Mouse (Mus musculus) CH12F3 (cell line): Measurements from ENCODE around the gene Ppbp.

Source experiments
- in situ Hi-C: fragments of 300-500 bp; cut with MboI; formaldehyde crosslinking; loops from 2 replicates; pipeline ENCODE4 v1.14.3; 2020; ENCODE audit warnings: low sequenced_read_pairs

The Ppbp gene

GRCm38 (mm10) chr5:90768218-90768617 is at the start of gene Ppbp:
TSS of gene Ppbp (plus strand) at chr5:90768518.
- in situ Hi-C loops: no loop called here

- in situ Hi-C loops: no loop called here
These were observed 45.7 kb upstream of the Ppbp start for GRCm38 (mm10) chr5:90722656-90723055.

GRCm38 (mm10) chr5:90728254-90728653 is 40.1 kb upstream of the Ppbp start:
- in situ Hi-C loops: no loop called here

- in situ Hi-C loops: no loop called here
These were observed 36.8 kb upstream of the Ppbp start for GRCm38 (mm10) chr5:90731480-90731879.

DNA sequence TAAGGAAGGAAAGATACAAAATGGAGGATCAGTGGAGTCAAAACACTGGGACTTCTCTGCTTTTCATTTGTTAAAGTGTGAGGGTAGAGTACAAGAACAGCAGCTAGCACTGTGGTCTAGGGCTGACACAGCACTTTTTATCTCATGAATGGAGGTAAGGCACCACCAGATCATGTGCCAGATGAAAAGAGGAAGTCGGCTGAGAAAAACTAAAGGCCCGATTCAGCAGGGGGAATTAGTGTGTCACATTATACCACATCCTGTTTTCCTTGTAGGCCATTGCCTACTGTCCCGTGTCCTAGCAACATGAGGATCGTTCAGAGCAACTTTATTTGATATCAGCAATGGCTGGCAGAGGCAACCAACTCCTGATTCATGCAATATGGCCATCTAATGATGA is 26.3 kb upstream of the Ppbp start:
- in situ Hi-C loops: no loop called here

GRCm38 (mm10) chr5:90753934-90754333 is 14.4 kb upstream of the Ppbp start:
- in situ Hi-C loops: no loop called here

DNA sequence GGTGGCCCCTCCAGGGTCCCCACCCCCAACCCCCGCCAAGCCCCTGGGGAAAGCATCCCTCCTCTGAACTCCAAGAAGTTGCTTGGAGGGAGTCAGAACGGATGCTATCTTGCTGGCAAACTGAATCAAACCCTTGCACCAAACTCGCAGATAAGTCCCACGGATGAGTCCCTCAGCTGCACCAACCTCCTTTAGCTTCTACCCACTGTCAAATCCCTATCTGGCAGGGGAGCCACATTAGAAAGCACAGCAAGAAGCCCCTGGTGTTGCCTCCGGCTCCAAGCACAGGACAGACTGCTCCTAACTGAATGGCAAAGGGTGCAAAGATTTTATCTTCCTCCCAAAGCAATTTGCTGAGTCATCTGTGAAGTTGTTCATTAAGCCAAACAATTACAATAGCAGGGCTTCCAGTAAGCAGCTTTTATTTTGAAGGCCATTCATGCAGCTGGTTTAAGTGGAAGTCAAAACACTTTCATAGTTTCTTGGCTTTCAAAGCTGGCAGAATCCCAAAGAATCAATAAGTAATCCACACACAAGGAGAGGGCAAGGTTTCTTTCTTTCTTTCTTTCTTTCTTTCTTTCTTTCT is 10.2 kb upstream of the Ppbp start:
- in situ Hi-C loops: no loop called here

- in situ Hi-C loops: no loop called here
These were observed 8.9 kb upstream of the Ppbp start, which contains the start of gene Cxcl5 for GRCm38 (mm10) chr5:90759077-90760065. TSS of gene Cxcl5 (plus strand) at chr5:90759360.

GRCm38 (mm10) chr5:90760303-90760702 is 8.0 kb upstream of the Ppbp start:
- in situ Hi-C loops: no loop called here

DNA sequence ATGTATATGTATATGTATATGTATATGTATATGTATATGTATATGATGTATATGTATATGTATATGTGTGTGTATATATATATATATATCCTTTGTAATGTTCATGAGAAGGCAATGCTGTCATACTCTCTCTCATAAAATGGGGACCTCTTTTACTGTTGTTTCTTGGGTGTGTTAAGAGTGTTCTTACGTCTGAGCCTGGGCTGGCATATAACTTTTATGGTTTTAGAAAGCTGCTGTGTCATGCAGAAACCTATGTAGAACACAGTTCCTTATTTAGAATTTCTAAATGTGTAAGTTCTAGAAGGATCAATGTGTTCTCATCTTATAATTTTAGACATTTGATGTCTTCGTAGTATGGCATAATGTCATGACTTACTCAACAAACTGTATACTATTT is 7.5 kb upstream of the Ppbp start:
- in situ Hi-C loops: no loop called here

DNA sequence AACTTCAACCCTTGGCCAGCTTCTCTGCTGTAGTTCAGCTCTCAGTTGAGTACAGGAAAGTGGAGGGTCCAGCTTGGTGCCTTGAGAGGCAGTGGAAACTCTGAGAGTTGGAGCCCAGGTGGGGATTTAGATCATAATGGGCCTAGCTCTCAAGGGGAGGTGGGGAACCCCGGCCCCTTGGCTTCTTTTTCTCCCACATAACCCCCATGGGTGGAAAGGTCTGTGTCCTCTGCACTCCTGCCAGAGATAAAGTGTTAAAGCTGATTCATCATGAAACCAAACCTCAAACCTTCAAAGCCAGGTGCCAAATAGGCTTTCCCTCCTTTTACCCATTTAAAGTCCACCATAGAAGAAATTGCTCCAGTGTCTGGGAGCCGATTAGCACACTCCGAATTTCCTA is 6.5 kb upstream of the Ppbp start:
- in situ Hi-C loops: no loop called here

DNA sequence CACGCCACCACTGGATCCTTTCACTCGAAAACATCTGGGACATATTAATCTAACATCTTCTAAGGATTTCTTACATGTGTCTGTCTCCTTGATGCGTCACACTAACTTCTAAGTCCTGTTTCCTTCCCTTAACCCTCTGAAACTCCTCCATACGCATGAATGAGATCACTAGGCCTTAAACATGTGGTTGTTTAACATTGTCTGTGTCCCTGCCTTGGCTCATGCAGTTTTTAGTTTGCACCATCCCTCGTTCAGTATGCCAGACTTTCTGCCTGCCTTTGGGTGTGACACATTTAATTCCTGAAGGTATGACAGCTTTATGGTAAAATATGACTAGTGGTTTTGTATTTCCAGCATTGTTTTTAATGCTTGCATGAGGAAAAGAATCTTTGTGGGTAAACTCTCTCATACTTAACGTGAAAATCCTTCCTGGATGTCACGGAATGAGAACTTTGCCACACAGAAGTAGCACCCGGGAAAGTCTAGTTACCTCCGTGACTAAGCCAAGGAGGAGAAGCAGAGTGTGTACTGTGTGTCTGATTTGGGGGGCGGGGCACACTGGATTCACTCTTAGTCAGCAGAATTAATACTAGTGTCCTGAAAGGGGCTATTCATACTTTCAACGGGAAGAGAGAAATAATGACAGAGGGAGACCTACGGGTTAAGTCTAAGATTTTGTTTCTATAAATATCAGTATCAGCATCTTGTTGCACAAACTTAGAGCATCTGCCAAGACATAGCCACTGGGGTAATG is 4.2 kb upstream of the Ppbp start:
- in situ Hi-C loops: no loop called here

- in situ Hi-C loops: no loop called here
These were observed 2.3 kb upstream of the Ppbp start for GRCm38 (mm10) chr5:90765821-90766606.

GRCm38 (mm10) chr5:90771369-90771768 is 3.1 kb downstream of the Ppbp start:
- in situ Hi-C loops: no loop called here

GRCm38 (mm10) chr5:90771880-90772653 is 3.7 kb downstream of the Ppbp start, which contains the start of gene Pf4:
TSS of gene Pf4 (plus strand) at chr5:90772435.
- in situ Hi-C loops: no loop called here

GRCm38 (mm10) chr5:90775562-90775961 is 7.2 kb downstream of the Ppbp start:
- in situ Hi-C loops: no loop called here

- in situ Hi-C loops: no loop called here
These were observed 9.3 kb downstream of the Ppbp start for GRCm38 (mm10) chr5:90777621-90778020.

DNA sequence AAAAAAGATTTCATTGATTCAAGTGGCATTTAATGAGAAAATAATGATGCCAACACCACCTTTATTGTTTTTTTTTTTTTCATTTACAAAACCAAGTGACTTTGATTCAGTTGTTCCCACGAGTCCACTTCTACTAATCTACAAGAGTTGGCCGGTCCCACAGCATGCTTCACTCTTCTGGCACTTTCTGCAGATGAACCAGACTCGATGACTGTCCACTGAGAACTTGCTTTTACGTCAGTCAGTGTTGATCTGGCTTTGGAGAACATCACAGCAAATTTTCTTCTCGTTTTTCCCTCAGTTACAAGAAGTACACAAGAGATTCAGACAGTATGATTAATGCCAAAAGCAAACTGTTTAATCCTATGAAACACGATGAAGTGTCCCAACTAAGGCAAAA is 10.5 kb downstream of the Ppbp start:
- in situ Hi-C loops: no loop called here

DNA sequence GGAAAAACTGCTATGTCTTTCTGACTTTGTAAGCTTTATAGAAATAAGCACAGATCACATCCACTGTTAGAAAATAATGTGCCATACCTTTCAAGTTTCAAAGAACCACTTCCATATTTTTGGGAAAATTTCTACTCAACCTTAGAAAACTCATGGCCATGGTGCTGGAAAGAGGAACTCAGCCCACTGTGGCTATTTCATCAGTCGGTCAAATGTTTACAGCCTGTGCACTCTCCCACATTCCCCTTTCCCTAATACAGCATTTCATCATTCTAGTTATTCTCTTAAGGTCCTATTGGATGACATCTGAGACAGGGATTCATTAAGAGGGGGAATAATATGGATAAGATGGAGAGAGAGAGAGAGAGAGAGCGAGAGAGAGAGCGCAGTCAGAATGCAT is 15.4 kb downstream of the Ppbp start:
- in situ Hi-C loops: loop anchor here (10.0 kb wide), 1 partner anchor 129 kb away; no protein-coding TSS in a partner anchor
